Mouse (Mus musculus) ES-Bruce4 (cell line): ENCODE measurements around the gene Krt33a.

ENCODE experiments used
- CTCF ChIP-seq: IDR thresholded peaks from one replicate; pipeline ENCODE4 v1.8.1; 2011; ENCODE audit warnings: low read depth, low read length
- EP300 ChIP-seq: IDR thresholded peaks from 2 replicates; pipeline ENCODE4 v1.6.1; 2011; ENCODE audit warnings: low read depth, low read length; ENCODE audit not compliant: insufficient read depth
- POLR2A ChIP-seq: IDR thresholded peaks from one replicate; pipeline ENCODE4 v1.8.1; 2011; ENCODE audit warnings: low read length; ENCODE audit not compliant: insufficient read depth

DNA sequence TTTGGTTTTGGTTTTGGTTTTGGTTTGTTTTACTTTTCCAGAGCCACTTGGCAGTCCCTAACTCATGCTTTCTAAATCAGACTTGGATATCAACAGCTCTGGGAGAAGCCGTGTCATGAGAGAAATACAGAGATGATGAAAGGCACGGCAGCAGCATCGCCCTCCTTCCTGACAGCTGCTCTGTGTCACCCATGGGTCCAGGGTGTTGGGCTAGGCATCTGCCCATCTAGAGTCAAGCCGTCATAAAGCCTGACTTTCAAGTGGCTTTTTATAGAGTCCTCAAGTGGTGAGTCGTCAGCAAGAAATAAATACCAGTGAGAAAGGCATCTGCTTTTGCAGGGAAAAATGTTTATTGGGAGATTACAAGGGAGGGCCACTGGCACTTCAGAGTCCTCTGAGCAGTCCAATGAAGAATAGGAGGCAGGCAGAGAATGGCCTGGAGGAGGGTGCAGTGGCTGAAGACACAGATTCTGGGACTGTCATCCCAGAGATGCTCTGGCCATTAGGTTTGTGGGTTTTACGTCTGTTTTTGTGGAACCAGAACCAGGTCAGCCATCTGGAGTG lies 30.4 kb upstream of the Krt33a start:
- TF ChIP-seq CTCF (no peak), EP300 (no peak), POLR2A (no peak)
